Mouse (Mus musculus) left cerebral cortex, adult 8-10 months (tissue): ENCODE measurements around the gene Gm10409. TPM values are rescaled to one million over a fixed set of nuclear protein-coding genes. Genes with fewer than 3 reads are reported as not detected.
"Not testable (repeated sequence)": the region's sequence is repeated elsewhere in the genome, so short reads cannot be mapped to it uniquely, and the experiment has no call there.

ENCODE experiments used
- DNase-seq, 2 experiments: peaks; one replicate each; pipeline ENCODE4 v3.0.0; 2022; ENCODE audit warnings: low spot score in 2 of 2
- total RNA-seq, 4 experiments: library from RNA; stranded (reverse); gene quantifications; 2 replicates each; pipeline ENCODE4 v1.2.4; 2022

Gm10409 gene
- 1 to 10 TPM; 2.3 to 3.7 (median 2.6) TPM for total RNA-seq

DNA sequence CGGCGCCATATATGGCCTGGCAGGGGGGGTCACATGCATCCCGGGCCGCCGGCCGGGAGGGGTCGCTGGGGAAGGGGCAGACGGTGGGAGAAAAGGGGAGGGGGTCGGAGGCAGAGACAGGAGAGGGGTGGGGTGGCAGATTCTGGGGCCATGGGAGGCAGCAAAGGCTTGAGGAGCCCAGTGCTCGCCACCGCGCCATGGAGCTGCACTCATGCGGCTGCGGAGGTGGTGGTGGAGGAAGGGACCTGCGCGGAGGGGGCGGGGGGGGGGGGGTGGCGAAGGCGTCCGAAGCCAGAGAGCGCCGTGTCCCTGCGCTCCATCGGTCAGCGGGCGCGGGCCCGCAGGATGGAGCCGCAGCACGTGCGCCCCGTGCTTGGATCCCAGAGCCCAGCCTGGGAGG, at the start of gene Gm10409:
TSS of gene Gm10409 (plus strand) at position 301 of the 400 bp plus-strand sequence.
- DNase-seq, result not testable (repeated sequence)

DNA sequence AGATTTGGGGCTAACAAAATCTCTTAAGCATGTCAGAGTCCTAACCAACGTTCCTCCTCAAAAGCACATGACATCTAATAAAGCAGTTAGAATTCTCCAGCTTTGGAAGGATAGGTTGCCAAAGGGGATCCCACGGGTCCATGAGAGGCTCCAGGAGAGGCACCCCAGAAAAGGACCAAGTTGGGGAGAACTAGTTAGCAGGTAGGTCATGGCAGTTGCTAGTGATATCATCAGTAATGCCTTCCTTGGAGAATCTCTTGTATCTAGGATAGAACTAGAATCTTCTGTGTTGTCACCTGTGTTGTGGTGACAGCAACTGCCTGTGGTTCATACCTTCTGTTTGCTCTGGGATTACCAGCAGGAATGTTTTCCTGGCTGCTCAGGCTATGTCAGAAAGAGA, 17.6 kb upstream of the Gm10409 start, which contains the start of gene Gm10413:
TSS of gene Gm10413 (plus strand) at position 301 of the 400 bp plus-strand sequence.
- DNase-seq, result not testable (repeated sequence)

DNA sequence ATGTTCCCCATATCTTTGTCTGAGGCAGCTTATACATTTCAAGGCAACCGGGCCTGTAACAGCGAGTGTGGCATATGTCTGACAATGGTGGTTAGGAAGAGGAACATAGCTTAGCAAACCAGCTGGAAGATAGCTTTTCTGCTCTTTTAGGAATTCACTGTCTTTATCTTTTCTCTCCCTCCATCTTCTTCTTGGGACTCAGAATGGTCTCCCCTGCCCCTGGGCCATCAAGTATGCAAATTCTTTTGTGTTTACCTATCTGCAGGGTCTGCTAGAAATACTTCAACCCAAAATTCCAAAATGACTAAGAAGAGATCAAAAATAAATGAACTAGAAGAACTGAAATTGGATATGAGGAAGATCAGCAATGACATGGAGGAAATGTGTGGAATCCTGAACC, 15.4 kb downstream of the Gm10409 start, which contains the start of gene Gm3005:
TSS of gene Gm3005 (plus strand) at position 301 of the 400 bp plus-strand sequence.
- not testable (repeated sequence) for DNase-seq

DNA sequence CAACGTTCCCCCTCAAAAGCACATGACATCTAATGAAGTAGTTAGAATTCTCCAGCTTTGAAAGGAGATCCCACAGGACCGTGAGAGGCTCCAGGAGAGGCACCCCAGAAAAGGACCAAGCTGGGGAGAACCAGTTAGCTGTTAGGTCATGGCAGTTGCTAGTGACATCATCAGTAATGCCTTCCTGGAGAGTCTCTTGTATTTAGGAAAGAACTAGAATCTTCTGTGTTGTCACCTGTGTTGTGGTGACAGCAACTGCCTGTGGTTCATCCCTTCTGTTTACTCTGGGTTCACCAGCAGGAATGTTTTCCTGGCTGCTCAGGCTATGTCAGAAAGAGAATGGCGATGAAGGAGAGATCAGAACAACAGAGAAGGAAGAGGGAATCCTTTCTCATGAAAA, 36.7 kb downstream of the Gm10409 start, which contains the start of gene Gm10408:
TSS of gene Gm10408 (plus strand) at position 301 of the 400 bp plus-strand sequence.
- not testable (repeated sequence) for DNase-seq

Other genes with a start within 250 kb of the Gm10409 start
- not detected for gene Gm5795, start 224.4 kb upstream of the Gm10409 start, total RNA-seq
- 1 to 10 TPM; 4.0 to 6.1 (median 4.2) TPM for gene D830030K20Rik, start 204.1 kb upstream of the Gm10409 start, total RNA-seq
- gene Gm2956, start 80.0 kb upstream of the Gm10409 start, total RNA-seq, result not detected
- not detected for gene Gm10413, start 17.5 kb upstream of the Gm10409 start, total RNA-seq
- 1 to 10 TPM in 1 of 4 experiments, under 1 TPM in 1, not detected in 2; 0.99 to 2.0 TPM for gene Gm3005, start 15.5 kb downstream of the Gm10409 start, total RNA-seq
- gene Gm10408, start 36.8 kb downstream of the Gm10409 start, total RNA-seq, result not detected
- not detected for gene Gm3012, start 221.9 kb downstream of the Gm10409 start, total RNA-seq
- 1 to 10 TPM; 2.3 to 3.7 (median 2.6) TPM for gene Gm3020, start 239.4 kb downstream of the Gm10409 start, total RNA-seq